Mouse (Mus musculus) kidney, adult 11 months (tissue): ENCODE data around the gene Baz2a.
"Not testable (repeated sequence)": the region's sequence is repeated elsewhere in the genome, so short reads cannot be mapped to it uniquely, and the experiment has no call there.

ENCODE experiments used
- DNase-seq: peaks from one replicate; pipeline ENCODE4 v3.0.0; 2022

The Baz2a gene

DNA sequence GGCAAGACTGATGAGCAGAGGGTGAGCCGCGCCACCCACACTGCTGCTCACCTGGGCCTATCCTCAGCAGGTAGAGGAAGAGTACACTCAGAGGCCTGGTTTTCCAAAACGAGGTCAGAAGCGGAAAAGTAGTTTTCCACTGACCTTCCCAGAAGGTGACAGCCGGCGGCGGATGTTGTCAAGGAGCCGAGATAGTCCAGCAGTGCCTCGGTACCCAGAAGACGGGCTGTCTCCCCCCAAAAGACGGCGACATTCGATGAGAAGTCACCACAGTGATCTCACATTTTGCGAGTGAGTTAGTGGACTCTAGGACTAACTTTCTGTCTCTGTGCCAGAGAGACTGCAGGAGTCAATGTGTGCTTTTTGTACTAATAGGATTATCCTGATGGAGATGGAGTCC, 34.6 kb downstream of the Baz2a start:
- no peak for DNase-seq

- DNase-seq: no peak
Observed at GRCm38 (mm10) chr10:128127497-128127896, 36.1 kb downstream of the Baz2a start.

GRCm38 (mm10) chr10:128128143-128128542, 36.8 kb downstream of the Baz2a start:
- DNase-seq: no peak

GRCm38 (mm10) chr10:128131297-128131696, 39.9 kb downstream of the Baz2a start:
- no peak for DNase-seq

- no peak for DNase-seq
Observed at GRCm38 (mm10) chr10:128131812-128132211, 40.4 kb downstream of the Baz2a start.

- no peak for DNase-seq
Observed at GRCm38 (mm10) chr10:128133650-128134332, 42.4 kb downstream of the Baz2a start.

GRCm38 (mm10) chr10:128135374-128135773, 44.0 kb downstream of the Baz2a start:
- DNase-seq: no peak

DNA sequence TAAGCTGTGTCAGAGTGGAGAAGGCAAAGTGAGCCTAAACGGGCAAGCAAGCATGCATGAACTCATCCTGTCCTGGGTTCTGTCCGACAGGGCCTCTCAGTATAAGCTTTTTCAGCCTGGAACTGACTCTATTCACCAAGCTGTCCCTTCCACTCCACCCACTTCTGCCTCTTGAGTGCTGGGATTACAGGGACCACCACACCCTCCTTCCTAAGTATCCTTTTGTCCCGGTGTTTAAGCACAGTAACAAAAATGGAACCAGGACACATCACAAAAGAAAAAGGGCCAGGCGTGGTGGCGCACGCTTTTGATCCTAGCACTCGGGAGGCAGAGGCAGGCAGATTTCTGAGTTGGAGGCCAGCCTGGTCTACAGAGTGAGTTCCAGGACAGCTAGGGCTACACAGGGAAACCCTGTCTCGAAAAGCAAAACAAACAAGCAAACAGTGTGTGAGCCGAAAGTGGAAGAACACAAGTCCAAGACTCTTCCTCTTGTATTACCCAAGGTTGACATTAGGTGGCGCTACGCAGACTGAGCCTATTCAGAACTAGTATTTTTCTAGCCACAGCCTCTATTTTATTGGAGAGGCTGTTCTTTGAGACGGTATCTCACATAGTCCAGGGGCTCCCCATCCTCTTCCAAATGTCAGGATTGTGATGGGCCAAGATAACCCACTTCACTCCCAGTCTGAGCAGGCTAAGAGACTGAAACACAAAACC, 49.0 kb downstream of the Baz2a start:
- DNase-seq: no peak

DNA sequence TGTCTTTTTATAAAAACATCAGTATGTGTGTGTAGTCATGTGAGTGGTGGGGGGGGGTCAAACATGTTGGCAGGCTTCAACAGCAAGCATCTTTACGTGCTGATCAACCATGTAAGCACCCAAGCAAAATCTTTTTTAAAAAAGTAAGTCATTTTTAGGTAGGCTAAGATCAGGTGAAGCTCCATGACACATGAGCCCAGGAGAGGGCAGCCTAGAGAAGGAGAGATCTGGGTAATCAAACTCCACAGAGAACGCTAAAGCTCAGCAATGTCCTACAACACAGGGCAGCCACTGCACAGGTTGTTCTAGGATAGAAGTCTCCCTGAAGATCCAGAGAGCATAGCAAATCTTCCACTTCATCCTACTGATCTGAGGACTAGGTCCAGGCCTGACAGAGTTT, 50.8 kb downstream of the Baz2a start:
- no peak for DNase-seq

- no peak for DNase-seq
Observed at GRCm38 (mm10) chr10:128143659-128144058, 52.3 kb downstream of the Baz2a start.

DNA sequence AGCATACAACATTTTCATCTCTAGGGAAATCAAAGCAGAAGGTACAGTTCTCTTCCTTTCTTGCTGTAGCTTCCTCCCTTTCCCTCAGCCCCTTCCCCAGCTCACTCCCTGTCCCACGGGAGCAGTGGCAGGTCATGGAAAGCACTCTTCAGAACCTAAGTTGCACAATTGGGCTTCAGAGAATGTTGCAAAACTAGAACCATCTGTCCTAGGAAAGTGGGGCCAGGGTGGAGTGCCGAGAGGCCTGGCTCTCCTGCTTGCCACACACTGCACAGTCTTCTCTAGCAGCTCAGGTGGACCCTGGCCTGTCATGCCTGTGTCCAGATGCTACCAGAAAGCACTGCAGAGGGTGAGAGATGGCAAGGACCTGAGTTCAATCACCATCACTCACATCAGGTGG, 53.6 kb downstream of the Baz2a start:
- no peak for DNase-seq

- no peak for DNase-seq
Observed at GRCm38 (mm10) chr10:128148789-128149365, 57.5 kb downstream of the Baz2a start.

GRCm38 (mm10) chr10:128149592-128149991, 58.2 kb downstream of the Baz2a start:
- peak; percentile 89 for DNase-seq

DNA sequence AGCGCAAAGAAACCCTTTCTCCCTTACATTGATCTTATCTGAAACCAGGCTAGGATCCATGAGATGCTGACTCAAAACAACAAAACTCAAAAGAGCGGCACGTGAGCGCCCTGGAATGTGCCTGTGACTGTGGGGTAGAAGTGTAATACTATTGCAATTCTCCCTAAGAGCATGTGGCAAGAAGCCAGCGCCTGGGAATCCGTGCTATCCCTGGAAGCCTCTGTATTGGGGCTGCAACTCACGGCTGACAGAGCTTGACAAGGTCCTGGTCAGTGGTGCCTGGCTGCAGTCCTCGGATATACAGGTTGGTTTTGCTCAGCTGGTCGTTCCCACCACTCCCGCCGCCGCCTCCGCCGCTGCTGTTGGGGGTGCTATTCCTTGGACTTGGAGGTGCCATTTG, 59.6 kb downstream of the Baz2a start:
- peak; percentile 70 for DNase-seq

DNA sequence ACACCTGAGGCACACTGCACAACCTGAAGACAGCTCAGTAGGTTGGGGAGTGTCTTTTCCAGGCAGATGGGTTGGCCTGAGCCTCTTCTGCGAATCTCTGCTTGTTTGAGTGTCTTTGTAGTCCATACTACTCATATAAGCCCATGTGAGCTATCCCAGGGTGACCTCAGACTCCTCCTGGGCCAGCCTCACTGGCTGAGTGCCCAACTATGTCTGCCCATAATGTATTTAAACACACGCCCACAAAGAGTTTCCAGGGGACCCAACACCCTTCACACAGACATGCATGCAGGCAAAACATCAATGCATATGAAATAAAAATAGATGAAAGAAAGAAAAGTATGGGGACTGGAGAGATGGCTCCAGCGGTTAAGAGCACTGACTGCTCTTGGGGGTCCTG, 62.6 kb downstream of the Baz2a start:
- DNase-seq: no peak

DNA sequence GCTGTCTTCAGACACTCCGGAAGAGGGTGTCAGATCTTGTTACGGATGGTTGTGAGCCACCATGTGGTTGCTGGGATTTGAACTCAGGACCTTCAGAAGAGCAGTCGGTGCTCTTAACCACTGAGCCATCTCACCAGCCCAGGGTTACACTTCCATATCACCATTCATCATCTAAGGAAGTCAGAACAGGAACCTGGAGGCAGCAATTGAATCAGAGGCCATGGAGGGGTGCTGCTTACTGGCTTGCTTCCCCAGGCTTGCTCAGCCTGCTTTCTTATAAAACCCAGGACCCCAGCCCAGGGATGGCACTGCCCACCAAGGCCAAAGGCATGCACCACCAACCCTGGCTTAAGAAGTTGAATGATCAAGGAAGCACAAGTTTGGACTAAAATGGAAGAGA, 74.3 kb downstream of the Baz2a start:
- not testable (repeated sequence) for DNase-seq

- no peak for DNase-seq
Observed at GRCm38 (mm10) chr10:128167091-128167490, 75.7 kb downstream of the Baz2a start.

DNA sequence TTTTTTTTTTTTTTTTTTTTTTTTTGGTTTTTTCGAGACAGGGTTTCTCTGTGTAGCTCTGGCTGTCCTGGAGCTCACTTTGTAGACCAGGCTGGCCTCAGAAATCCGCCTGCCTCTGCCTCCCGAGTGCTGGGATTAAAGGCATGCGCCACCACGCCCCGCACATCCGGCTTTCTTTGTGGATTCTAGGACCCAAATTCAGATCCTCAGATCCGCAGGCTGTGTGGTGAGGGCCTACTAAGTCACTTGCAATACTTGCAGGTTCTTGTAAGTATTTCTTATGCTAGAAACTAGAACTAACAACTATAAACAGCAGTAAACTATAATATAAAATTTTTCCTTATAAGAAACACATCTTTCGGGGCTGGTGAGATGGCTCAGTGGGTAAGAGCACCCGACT, 80.0 kb downstream of the Baz2a start:
- not testable (repeated sequence) for DNase-seq

- no peak for DNase-seq
Observed at GRCm38 (mm10) chr10:128175302-128175701, 83.9 kb downstream of the Baz2a start.

- DNase-seq: peak; percentile 62
Observed at GRCm38 (mm10) chr10:128175996-128176755, 84.8 kb downstream of the Baz2a start.

DNA sequence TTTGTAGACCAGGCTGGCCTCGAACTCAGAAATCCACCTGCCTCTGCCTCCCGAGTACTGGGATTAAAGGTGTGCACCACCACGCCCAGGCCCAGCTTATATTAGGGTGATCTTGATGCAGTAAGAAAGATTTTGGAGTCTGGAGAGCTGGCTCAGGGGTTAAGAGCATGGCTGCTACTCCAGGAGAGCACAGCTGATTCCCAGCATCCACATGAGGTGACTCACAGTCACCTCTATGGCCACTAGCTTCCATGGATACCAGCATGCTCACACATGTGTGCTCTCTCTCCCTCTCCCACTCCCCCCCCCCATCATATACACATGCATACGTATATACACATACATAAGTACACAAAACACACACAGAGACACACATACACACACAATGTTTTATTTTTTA, 85.9 kb downstream of the Baz2a start:
- DNase-seq: no peak
